ENCODE assay signal across 18 mouse cellular contexts in genomic region chr9:58701751-58702150, GRCm38 (mm10). TPM values are rescaled to one million over a fixed set of nuclear protein-coding genes. Genes with fewer than 3 reads are reported as not detected.
A peak's percentile ranks its signal among the peaks of the same experiment; 100 is the strongest.
DNase-seq lines count a peak whose midpoint lies in the region.
"Had no signal": no experiment of that assay in that cellular context is flagged by ENCODE, and none has a peak within 500 bp of the region (broad histone marks: within the 10 kb centered on the region; RNA-seq: fewer than 3 reads in every experiment).

No protein-coding gene starts in this region.

- H3K9me3 ChIP-seq in heart, embryonic 10.5 days: no peaks in the 10 kb centered on the region
- H3K9me3 ChIP-seq: embryonic facial prominence, embryonic 15.5 days; forebrain, embryonic 15.5 days; heart, embryonic 13.5 days; hindbrain, embryonic 12.5 days had no signal

- DNase-seq in heart, embryonic 10.5 days (ENCODE audit: low spot score): peak; percentile 50
- no peak for DNase-seq in heart, postnatal 25 days (ENCODE audit: low spot score)
- DNase-seq in NIH3T3 (ENCODE audit: low read depth): peak; percentile 37
- DNase-seq in fat pad, adult 2 months (ENCODE audit: extremely low read depth, low read depth, low spot score): peak; percentile 10
- DNase-seq in ovary, postnatal 36 days (ENCODE audit: low spot score): no peak
- DNase-seq in frontal cortex, adult 2 months (ENCODE audit: extremely low spot score in 1 of 2, low spot score in 1 of 2): no peak
- DNase-seq: adrenal gland, postnatal 14 days; B cell, adult 2 months; cerebellum, adult 2 months; cerebellum, postnatal 10 days; heart, postnatal 4 days; kidney, adult 9 months had no signal

- H3K27ac ChIP-seq in heart, embryonic 10.5 days: no peak overlapping the region
- H3K27ac ChIP-seq: embryonic facial prominence, embryonic 15.5 days; forebrain, embryonic 15.5 days; heart, embryonic 13.5 days; hindbrain, embryonic 12.5 days had no signal

- no peaks in the 10 kb centered on the region for H3K27me3 ChIP-seq in heart, embryonic 10.5 days (ENCODE audit: insufficient read depth, poor library complexity, severe bottlenecking)
- H3K27me3 ChIP-seq: embryonic facial prominence, embryonic 15.5 days; forebrain, embryonic 15.5 days; heart, embryonic 13.5 days; hindbrain, embryonic 12.5 days had no signal

- no peaks in the 10 kb centered on the region for H3K36me3 ChIP-seq in heart, embryonic 10.5 days
- H3K36me3 ChIP-seq: embryonic facial prominence, embryonic 15.5 days; forebrain, embryonic 15.5 days; heart, embryonic 13.5 days; hindbrain, embryonic 12.5 days had no signal

- intact Hi-C loops in heart, postnatal 25 days (cut with DNase I): no loop called here

- no peak overlapping the region for H3K4me3 ChIP-seq in heart, embryonic 10.5 days
- H3K4me3 ChIP-seq: embryonic facial prominence, embryonic 15.5 days; erythroblast, embryonic 14.5 days; forebrain, embryonic 15.5 days; heart, embryonic 13.5 days; hindbrain, embryonic 12.5 days had no signal

- 84% methylated on average over 2 of the region's 2 CpGs for WGBS in heart, embryonic 10.5 days

- H3K4me1 ChIP-seq in heart, embryonic 10.5 days: peaks cover 3% of the 10 kb centered on the region; the same call in 1 of the 2 replicates
- H3K4me1 ChIP-seq: forebrain, embryonic 15.5 days; hindbrain, embryonic 12.5 days had no signal

RNA-seq across cellular contexts. Expression of gene Rec114, which starts 42.0 kb away (rescaled TPM):
- polyA plus RNA-seq in heart, embryonic 10.5 days (2016; fragmentation: Nextera tagmentation; extraction: Ambion mirVana): 11.6 and 16.5 TPM in 2 replicates
- total RNA-seq in heart, postnatal 25 days (2021): 1 to 10 TPM; 3.1 to 5.5 TPM
- 2.0 and 2.1 TPM in 2 replicates for polyA plus RNA-seq in frontal cortex, adult 2 months (2012; rRNA removed)
- total RNA-seq: gastrocnemius, postnatal 4 days had no signal

Comparison
In these comparisons a context has a peak if more than half of its experiments do, and no peak if none do; other contexts are left out.
1. DNase-seq: peak in heart, embryonic 10.5 days (single experiment), NIH3T3 (single experiment) and fat pad, adult 2 months (single experiment); none in heart, postnatal 25 days (single experiment), ovary, postnatal 36 days (single experiment) and frontal cortex, adult 2 months (0 of 2).